Mouse (Mus musculus): ENCODE results near the gene Sppl2b.

- TF ChIP-seq POLR2A (IDR thresholded peaks at IDR 0.05; ENCODE audit: control insufficient read depth, low read depth, low read length), result no peak
- no peak for TF ChIP-seq CTCF (IDR thresholded peaks at IDR 0.05; ENCODE audit: control insufficient read depth, insufficient read depth, insufficient replicate concordance, low read depth, low read length)
Measured at GRCm38 (mm10) chr10:80845732-80846131, 9.3 kb upstream of the Sppl2b start.
